Mouse (Mus musculus): ENCODE data around the gene Tbx4.

- TF ChIP-seq CTCF (IDR thresholded peaks at IDR 0.05; ENCODE audit: low read depth, low read length) (no peak), POLR2AphosphoS5 (IDR thresholded peaks at IDR 0.05; ENCODE audit: insufficient replicate concordance, low read depth, low read length) (no peak), TAL1 (conservative IDR thresholded peaks at IDR 0.05; ENCODE audit: low read depth, low read length) (no peak), GATA2 (IDR thresholded peaks at IDR 0.05; ENCODE audit: borderline replicate concordance, low read depth, low read length) (no peak), GATA1 (IDR thresholded peaks at IDR 0.05; ENCODE audit: borderline replicate concordance, low read length) (no peak)
Measured at GRCm38 (mm10) chr11:85941785-85942570, 55.8 kb downstream of the Tbx4 start.

Data from G1E (cell line).